Mouse (Mus musculus) ES-E14 (cell line): ENCODE results near the gene Arpc2. TPM values are rescaled to one million over a fixed set of nuclear protein-coding genes. Genes with fewer than 3 reads are reported as not detected.

ENCODE experiments used
- DNase-seq: peaks from one replicate; pipeline ENCODE4 v3.0.0-alpha.2; 2013; ENCODE audit warnings: low read depth, low spot score
- H3K27ac ChIP-seq: 2 replicates; pipeline ENCODE4 v1.5.1; 2012; ENCODE audit warnings: low read depth, mild to moderate bottlenecking, low read length, moderate library complexity, mixed read lengths; ENCODE audit not compliant: poor library complexity, insufficient read depth, severe bottlenecking
- H3K36me3 ChIP-seq: 2 replicates; pipeline ENCODE4 v1.6.1; 2012; ENCODE audit warnings: mild to moderate bottlenecking, low read length, moderate library complexity, mixed read lengths; ENCODE audit not compliant: control insufficient read depth, poor library complexity, insufficient read depth, severe bottlenecking
- H3K4me1 ChIP-seq, 2 experiments: fragments of 150-350 bp in 1 of 2; sonication (generic) in 1 of 2; 2 replicates each; pipeline ENCODE4 v1.6.1; 2012; ENCODE audit warnings: low read length in 2 of 2, mild to moderate bottlenecking in 1 of 2, mixed read lengths in 1 of 2; ENCODE audit not compliant: control insufficient read depth in 2 of 2, insufficient read depth in 2 of 2, poor library complexity in 1 of 2
- H3K4me3 ChIP-seq, 2 experiments: fragments of 150-350 bp in 1 of 2; sonication (generic) in 1 of 2; 2 replicates each; pipeline ENCODE4 v1.5.1; 2012; ENCODE audit warnings: low read length in 2 of 2, low read depth in 1 of 2, mild to moderate bottlenecking in 1 of 2, mixed read lengths in 1 of 2; ENCODE audit not compliant: insufficient read depth in 1 of 2, poor library complexity in 1 of 2, severe bottlenecking in 1 of 2
- H3K9ac ChIP-seq: 2 replicates; pipeline ENCODE4 v1.6.1; 2012; ENCODE audit warnings: low read depth, mild to moderate bottlenecking, low read length, mixed read lengths; ENCODE audit not compliant: poor library complexity, insufficient read depth, severe bottlenecking
- H3K9me3 ChIP-seq: fragments of 150-350 bp; sonication (generic); 2 replicates; pipeline ENCODE4 v1.6.1; 2012; ENCODE audit warnings: low read depth, mild to moderate bottlenecking, low read length; ENCODE audit not compliant: control insufficient read depth, insufficient read depth
- CHD2 ChIP-seq: IDR thresholded peaks from 2 replicates; pipeline ENCODE4 v1.6.1; 2014; ENCODE audit warnings: mild to moderate bottlenecking, low read depth, low read length, inconsistent platforms
- HCFC1 ChIP-seq: IDR thresholded peaks from 2 replicates; pipeline ENCODE4 v1.6.1; 2012; ENCODE audit warnings: low read length, inconsistent platforms, borderline replicate concordance; ENCODE audit not compliant: insufficient read depth
- MAFK ChIP-seq: IDR thresholded peaks from 2 replicates; pipeline ENCODE4 v1.6.1; 2014; ENCODE audit warnings: mild to moderate bottlenecking, low read depth, low read length, inconsistent platforms; ENCODE audit not compliant: insufficient read depth
- ZC3H11A ChIP-seq: IDR thresholded peaks from 2 replicates; pipeline ENCODE4 v1.6.1; 2012; ENCODE audit warnings: low read depth, mild to moderate bottlenecking, inconsistent platforms, low read length, borderline replicate concordance
- ZNF384 ChIP-seq: IDR thresholded peaks from 2 replicates; pipeline ENCODE4 v1.6.1; 2012; ENCODE audit warnings: low read depth, low read length, inconsistent platforms
- in situ Hi-C, 2 experiments: fragments of 600-800 bp; cut with MboI; formaldehyde crosslinking; loops; one replicate each; pipeline ENCODE4 v1.15.1; 2025; ENCODE audit warnings: low sequenced_read_pairs in 2 of 2, inconsistent platforms in 1 of 2; ENCODE audit not compliant: unreplicated experiment in 2 of 2
- total RNA-seq: library from RNA; depleted of rRNA; stranded (reverse); fragments of 300-350 nt; gene quantifications from 2 replicates; pipeline ENCODE4 v1.2.3, GENCODE M21; 2012

The Arpc2 gene
- total RNA-seq, 1 experiment = 100 TPM

- Histone ChIP-seq H3K9me3 (no peaks in the 10 kb centered on the region), H3K4me3 (no peak overlapping the region), H3K36me3 (no peaks in the 10 kb centered on the region), H3K27ac (no peak overlapping the region), H3K4me1 (peaks cover 0 to 2% of the 10 kb centered on the region in 2 experiments; a peak in 1 of 4 replicates), H3K9ac (no peak overlapping the region)
- TF ChIP-seq ZC3H11A (no peak), CHD2 (no peak)
- in situ Hi-C loops = no loop called here
- DNase-seq = no peak
Measured at GRCm38 (mm10) chr1:74196621-74197419, 39.1 kb upstream of the Arpc2 start.

GRCm38 (mm10) chr1:74197726-74198470 lies 38.0 kb upstream of the Arpc2 start:
- in situ Hi-C loops = no loop called here
- Histone ChIP-seq H3K9ac (no peak overlapping the region), H3K27ac (no peak overlapping the region), H3K4me1 (peaks cover 0 to 2% of the 10 kb centered on the region in 2 experiments; a peak in 1 of 4 replicates), H3K4me3 (no peak overlapping the region), H3K9me3 (no peaks in the 10 kb centered on the region), H3K36me3 (no peaks in the 10 kb centered on the region)
- TF ChIP-seq MAFK (no peak), HCFC1 (no peak), CHD2 (no peak), ZNF384 (no peak), ZC3H11A (no peak)
- no peak for DNase-seq

GRCm38 (mm10) chr1:74199046-74199445 lies 36.8 kb upstream of the Arpc2 start:
- Histone ChIP-seq H3K9ac (no peak overlapping the region), H3K36me3 (no peaks in the 10 kb centered on the region), H3K4me3 (no peak overlapping the region), H3K9me3 (no peaks in the 10 kb centered on the region), H3K4me1 (peaks cover 0 to 2% of the 10 kb centered on the region in 2 experiments; a peak in 1 of 4 replicates), H3K27ac (no peak overlapping the region)
- TF ChIP-seq ZNF384 (no peak), MAFK (no peak), CHD2 (no peak), HCFC1 (no peak), ZC3H11A (no peak)
- in situ Hi-C loops = no loop called here
- DNase-seq = no peak

GRCm38 (mm10) chr1:74201048-74201844 lies 34.6 kb upstream of the Arpc2 start:
- TF ChIP-seq HCFC1 (no peak), ZC3H11A (no peak), ZNF384 (no peak), CHD2 (no peak), MAFK (no peak)
- peaks cover 0 to 2% of the 10 kb centered on the region in 2 experiments; a peak in 1 of 4 replicates for H3K4me1 ChIP-seq
- H3K27ac ChIP-seq = no peak overlapping the region
- in situ Hi-C loops = loop anchor here in 1 of 2 experiments (10.0 kb wide), 1 partner anchor 164 kb away; the partner anchor contains the start of gene Catip
- H3K4me3 ChIP-seq = no peak overlapping the region
- H3K9ac ChIP-seq = no peak overlapping the region
- no peak for DNase-seq
- no peaks in the 10 kb centered on the region for H3K9me3 ChIP-seq
- H3K36me3 ChIP-seq = no peaks in the 10 kb centered on the region
